Mouse (Mus musculus): ENCODE results near the gene Dcun1d4. TPM values are rescaled to one million over a fixed set of nuclear protein-coding genes. Genes with fewer than 3 reads are reported as not detected.

Dcun1d4 gene
- polyA plus RNA-seq, 1 experiment: 1.3 TPM

DNA sequence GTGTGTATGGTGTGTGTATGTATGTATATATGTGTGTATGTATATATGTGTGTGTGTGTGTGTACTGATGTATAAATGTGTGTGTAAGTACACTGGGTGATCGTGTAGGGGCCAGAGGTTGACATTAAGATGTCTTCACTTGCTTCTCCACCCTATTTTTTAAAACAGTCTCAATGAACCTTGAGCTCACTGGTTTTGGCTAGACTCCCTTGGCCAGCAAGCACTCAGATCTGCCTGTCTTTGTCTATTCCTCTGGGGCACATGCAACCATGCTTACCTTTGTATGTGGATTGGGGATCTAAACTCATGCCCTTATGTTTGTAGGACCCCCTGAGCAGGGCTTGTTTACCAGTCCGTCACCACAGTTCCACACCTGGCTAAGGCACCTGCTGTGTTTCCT, 33.4 kb downstream of the Dcun1d4 start:
- no peak for DNase-seq (ENCODE audit: low read depth in 1 of 2, low spot score in 2 of 2)
- Histone ChIP-seq H3K27me3 (ENCODE audit: control insufficient read depth, insufficient read depth, low read length) (no peaks in the 10 kb centered on the region), H3K4me1 (ENCODE audit: control insufficient read depth, insufficient read depth, insufficient read length) (no peaks in the 10 kb centered on the region), H3K36me3 (ENCODE audit: control insufficient read depth, insufficient read depth, low read length) (no peaks in the 10 kb centered on the region), H3K27ac (ENCODE audit: insufficient read depth, low read length) (no peak overlapping the region), H3K4me3 (ENCODE audit: extremely low read depth, insufficient read depth, insufficient read length) (no peak overlapping the region)
- TF ChIP-seq CTCF (IDR thresholded peaks at IDR 0.05; ENCODE audit: extremely low read depth, insufficient read depth, insufficient read length, insufficient replicate concordance) (no peak), POLR2A (IDR thresholded peaks at IDR 0.05; ENCODE audit: low read depth, low read length) (no peak)
- 97% methylated on average over 2 of the region's 2 CpGs for WGBS

DNA sequence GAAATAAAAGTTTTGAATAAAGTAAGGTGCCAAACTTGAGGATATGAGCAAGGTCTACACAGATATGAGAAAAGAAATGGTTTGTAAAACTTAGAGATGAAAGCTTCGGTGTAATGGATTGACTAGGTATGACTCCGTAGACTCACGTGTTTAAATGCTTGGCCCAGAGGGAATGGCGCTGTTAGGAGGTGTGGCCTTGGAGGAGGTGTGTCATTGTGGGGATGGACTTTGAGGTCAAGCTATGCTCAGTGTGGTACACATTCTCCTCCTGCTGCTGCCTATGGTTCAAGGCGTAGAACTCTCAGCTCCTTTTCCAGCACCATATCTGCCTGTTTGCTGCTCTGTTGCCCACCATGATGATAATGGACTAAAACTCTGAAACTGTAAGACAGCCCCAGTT, 36.5 kb downstream of the Dcun1d4 start:
- Histone ChIP-seq H3K27ac (ENCODE audit: insufficient read depth, low read length) (no peak overlapping the region), H3K36me3 (ENCODE audit: control insufficient read depth, insufficient read depth, low read length) (no peaks in the 10 kb centered on the region), H3K4me1 (ENCODE audit: control insufficient read depth, insufficient read depth, insufficient read length) (no peaks in the 10 kb centered on the region), H3K4me3 (ENCODE audit: extremely low read depth, insufficient read depth, insufficient read length) (no peak overlapping the region), H3K27me3 (ENCODE audit: control insufficient read depth, insufficient read depth, low read length) (no peaks in the 10 kb centered on the region)
- no peak for TF ChIP-seq CTCF (IDR thresholded peaks at IDR 0.05; ENCODE audit: extremely low read depth, insufficient read depth, insufficient read length, insufficient replicate concordance)
- TF ChIP-seq POLR2A (IDR thresholded peaks at IDR 0.05; ENCODE audit: low read depth, low read length): no peak
- no peak for DNase-seq (ENCODE audit: low read depth in 1 of 2, low spot score in 2 of 2)
- 95% methylated on average over 5 of the region's 5 CpGs for WGBS

GRCm38 (mm10) chr5:73518424-73519211, 37.8 kb downstream of the Dcun1d4 start:
- TF ChIP-seq POLR2A (IDR thresholded peaks at IDR 0.05; ENCODE audit: low read depth, low read length) (no peak), CTCF (IDR thresholded peaks at IDR 0.05; ENCODE audit: extremely low read depth, insufficient read depth, insufficient read length, insufficient replicate concordance) (no peak)

GRCm38 (mm10) chr5:73520787-73521186, 40.0 kb downstream of the Dcun1d4 start:
- no peaks in the 10 kb centered on the region for H3K36me3 ChIP-seq (ENCODE audit: control insufficient read depth, insufficient read depth, low read length)
- H3K4me3 ChIP-seq (ENCODE audit: extremely low read depth, insufficient read depth, insufficient read length): no peak overlapping the region
- H3K27me3 ChIP-seq (ENCODE audit: control insufficient read depth, insufficient read depth, low read length): no peaks in the 10 kb centered on the region
- H3K27ac ChIP-seq (ENCODE audit: insufficient read depth, low read length): no peak overlapping the region
- H3K4me1 ChIP-seq (ENCODE audit: control insufficient read depth, insufficient read depth, insufficient read length): no peaks in the 10 kb centered on the region
- TF ChIP-seq POLR2A (IDR thresholded peaks at IDR 0.05; ENCODE audit: low read depth, low read length) (no peak), CTCF (IDR thresholded peaks at IDR 0.05; ENCODE audit: extremely low read depth, insufficient read depth, insufficient read length, insufficient replicate concordance) (no peak)
- no peak for DNase-seq (ENCODE audit: low read depth in 1 of 2, low spot score in 2 of 2)
- 90% methylated on average over 4 of the region's 4 CpGs for WGBS

More at GRCm38 (mm10) chr5:73518424-73519211, 37.8 kb downstream of the Dcun1d4 start:
- H3K27ac ChIP-seq (ENCODE audit: insufficient read depth, low read length): no peak overlapping the region
- H3K27me3 ChIP-seq (ENCODE audit: control insufficient read depth, insufficient read depth, low read length): no peaks in the 10 kb centered on the region
- no peak for DNase-seq (ENCODE audit: low read depth in 1 of 2, low spot score in 2 of 2)
- 90% methylated on average over 8 of the region's 8 CpGs for WGBS
- H3K4me3 ChIP-seq (ENCODE audit: extremely low read depth, insufficient read depth, insufficient read length): no peak overlapping the region
- H3K36me3 ChIP-seq (ENCODE audit: control insufficient read depth, insufficient read depth, low read length): no peaks in the 10 kb centered on the region
- no peaks in the 10 kb centered on the region for H3K4me1 ChIP-seq (ENCODE audit: control insufficient read depth, insufficient read depth, insufficient read length)

GRCm38 (mm10) chr5:73523227-73523626, 42.4 kb downstream of the Dcun1d4 start:
- no peaks in the 10 kb centered on the region; the same call in 1 of the 2 replicates for H3K36me3 ChIP-seq (ENCODE audit: control insufficient read depth, insufficient read depth, low read length)
- 91% methylated on average over 10 of the region's 10 CpGs for WGBS

GRCm38 (mm10) chr5:73524300-73525000, 43.6 kb downstream of the Dcun1d4 start:
- no peak for DNase-seq (ENCODE audit: low read depth in 1 of 2, low spot score in 2 of 2)
- Histone ChIP-seq H3K36me3 (ENCODE audit: control insufficient read depth, insufficient read depth, low read length) (no peaks in the 10 kb centered on the region; the same call in 1 of the 2 replicates), H3K4me1 (ENCODE audit: control insufficient read depth, insufficient read depth, insufficient read length) (no peaks in the 10 kb centered on the region), H3K27me3 (ENCODE audit: control insufficient read depth, insufficient read depth, low read length) (no peaks in the 10 kb centered on the region), H3K4me3 (ENCODE audit: extremely low read depth, insufficient read depth, insufficient read length) (no peak overlapping the region), H3K27ac (ENCODE audit: insufficient read depth, low read length) (no peak overlapping the region)
- 93% methylated on average over 4 of the region's 4 CpGs for WGBS
- TF ChIP-seq POLR2A (IDR thresholded peaks at IDR 0.05; ENCODE audit: low read depth, low read length): no peak
- TF ChIP-seq CTCF (IDR thresholded peaks at IDR 0.05; ENCODE audit: extremely low read depth, insufficient read depth, insufficient read length, insufficient replicate concordance): no peak

More at GRCm38 (mm10) chr5:73523227-73523626, 42.4 kb downstream of the Dcun1d4 start:
- Histone ChIP-seq H3K4me3 (ENCODE audit: extremely low read depth, insufficient read depth, insufficient read length) (no peak overlapping the region), H3K4me1 (ENCODE audit: control insufficient read depth, insufficient read depth, insufficient read length) (no peaks in the 10 kb centered on the region), H3K27me3 (ENCODE audit: control insufficient read depth, insufficient read depth, low read length) (no peaks in the 10 kb centered on the region), H3K27ac (ENCODE audit: insufficient read depth, low read length) (no peak overlapping the region)
- TF ChIP-seq CTCF (IDR thresholded peaks at IDR 0.05; ENCODE audit: extremely low read depth, insufficient read depth, insufficient read length, insufficient replicate concordance): no peak
- TF ChIP-seq POLR2A (IDR thresholded peaks at IDR 0.05; ENCODE audit: low read depth, low read length): no peak
- no peak for DNase-seq (ENCODE audit: low read depth in 1 of 2, low spot score in 2 of 2)
